Mouse (Mus musculus) hindbrain, embryonic 10.5 days (tissue): Measurements from ENCODE around the gene Ap1g1. TPM values are rescaled to one million over a fixed set of nuclear protein-coding genes. Genes with fewer than 3 reads are reported as not detected.

Experiments used
- polyA plus RNA-seq: library from polyadenylated mRNA; unstranded; fragments of >200 nt; fragmentation: Nextera tagmentation; extraction: Ambion mirVana; gene quantifications from 2 replicates; pipeline ENCODE4 v1.2.1, GENCODE M21; 2016

The Ap1g1 gene
- polyA plus RNA-seq, 1 experiment from 2014 or later, result 45.3 TPM

Other genes starting within 250 kb of the Ap1g1 start
- 28.0 and 34.7 TPM in 2 replicates for gene Dhx38, start 212.7 kb upstream of the Ap1g1 start, polyA plus RNA-seq
- 29.0 and 30.5 TPM in 2 replicates for gene Txnl4b, start 212.7 kb upstream of the Ap1g1 start, polyA plus RNA-seq
- 0.93 and 1.2 TPM in 2 replicates for gene Hp, start 199.4 kb upstream of the Ap1g1 start, polyA plus RNA-seq
- 47.6 and 50.6 TPM in 2 replicates for gene Dhodh, start 169.9 kb upstream of the Ap1g1 start, polyA plus RNA-seq
- gene Pkd1l3, start 164.0 kb upstream of the Ap1g1 start, polyA plus RNA-seq, result 0.21 and 0.24 TPM in 2 replicates
- 138 and 156 TPM in 2 replicates for gene Ist1, start 85.3 kb upstream of the Ap1g1 start, polyA plus RNA-seq
- 39.3 and 50.3 TPM in 2 replicates for gene Zfp821, start 73.0 kb upstream of the Ap1g1 start, polyA plus RNA-seq
- 6.2 and 7.4 TPM in 2 replicates for gene Atxn1l, start 40.8 kb upstream of the Ap1g1 start, polyA plus RNA-seq
- 2.0 and 2.7 TPM in 2 replicates for gene Phlpp2, start 90.0 kb downstream of the Ap1g1 start, polyA plus RNA-seq
- gene Marveld3, start 183.6 kb downstream of the Ap1g1 start, polyA plus RNA-seq, result 0.81 and 1.9 TPM in 2 replicates
- gene Tat, start 211.9 kb downstream of the Ap1g1 start, polyA plus RNA-seq, result not detected in 2 replicates